Mouse (Mus musculus) cerebellum, adult 8-10 months (tissue): ENCODE measurements at regions not wholly inside any gene's neighbourhood (a gene's known extent, or its start where the extent isn't known, plus 50 kb on each side); places are given as distances from the start of the nearest gene placed in this dataset.
"Not testable (repeated sequence)": the region's sequence is repeated elsewhere in the genome, so short reads cannot be mapped to it uniquely, and the experiment has no call there.

Experiments
- DNase-seq: peaks from one replicate; pipeline ENCODE4 v3.0.0; 2022

- DNase-seq, result not testable (repeated sequence)
Measured at GRCm38 (mm10) chr2:17892661-17893060, 104.1 kb downstream of the H2al2a start.

- no peak for DNase-seq
Measured at GRCm38 (mm10) chr2:17887699-17888098, 109.1 kb downstream of the H2al2a start.

- no peak for DNase-seq
Measured at GRCm38 (mm10) chr2:17882389-17882788, 114.4 kb downstream of the H2al2a start.

GRCm38 (mm10) chr2:17880800-17881717, 115.7 kb downstream of the H2al2a start:
- DNase-seq, result no peak

- no peak for DNase-seq
Measured at GRCm38 (mm10) chr2:17877901-17878300, 118.9 kb downstream of the H2al2a start.

- no peak for DNase-seq
Measured at GRCm38 (mm10) chr2:17876942-17877341, 119.8 kb downstream of the H2al2a start.

- DNase-seq, result no peak
Measured at GRCm38 (mm10) chr2:17876155-17876554, 120.6 kb downstream of the H2al2a start.

GRCm38 (mm10) chr2:17870562-17870961, 126.2 kb downstream of the H2al2a start:
- DNase-seq, result no peak

- DNase-seq, result no peak
Measured at GRCm38 (mm10) chr2:17868145-17868544, 128.6 kb downstream of the H2al2a start.

GRCm38 (mm10) chr2:17867341-17867740, 129.4 kb downstream of the H2al2a start:
- no peak for DNase-seq

- no peak for DNase-seq
Measured at GRCm38 (mm10) chr2:17861765-17862495, 130.7 kb upstream of the Nebl start.

- no peak for DNase-seq
Measured at GRCm38 (mm10) chr2:17860922-17861559, 129.8 kb upstream of the Nebl start.

- DNase-seq, result no peak
Measured at GRCm38 (mm10) chr2:17859234-17859633, 128.0 kb upstream of the Nebl start.

GRCm38 (mm10) chr2:17858326-17858725, 127.1 kb upstream of the Nebl start:
- DNase-seq, result no peak

- DNase-seq, result no peak
Measured at GRCm38 (mm10) chr2:17855566-17856264, 124.5 kb upstream of the Nebl start.

- DNase-seq, result no peak
Measured at GRCm38 (mm10) chr2:17854088-17854487, 122.8 kb upstream of the Nebl start.

- no peak for DNase-seq
Measured at GRCm38 (mm10) chr2:17853500-17854011, 122.3 kb upstream of the Nebl start.

GRCm38 (mm10) chr2:17852740-17853499, 121.7 kb upstream of the Nebl start:
- no peak for DNase-seq

GRCm38 (mm10) chr2:17850741-17851140, 119.5 kb upstream of the Nebl start:
- DNase-seq, result no peak

- no peak for DNase-seq
Measured at GRCm38 (mm10) chr2:17849267-17849666, 118.0 kb upstream of the Nebl start.

GRCm38 (mm10) chr2:17845447-17846092, 114.3 kb upstream of the Nebl start:
- not testable (repeated sequence) for DNase-seq
